Mouse (Mus musculus): ENCODE data around the gene Thoc7.

GRCm38 (mm10) chr14:13981286-13981685, 19.6 kb upstream of the Thoc7 start:
- TF ChIP-seq CTCF (IDR thresholded peaks at IDR 0.05; ENCODE audit: control insufficient read depth, insufficient read depth, low read length) (no peak), POLR2A (IDR thresholded peaks at IDR 0.05; ENCODE audit: borderline replicate concordance, control insufficient read depth, low read depth, low read length) (no peak)
